Mouse (Mus musculus) myocyte (in vitro differentiated cells): ENCODE results near the gene Cd164.

Source experiments
- CEBPB ChIP-seq: IDR thresholded peaks from 2 replicates; pipeline ENCODE4 v1.6.1; 2011; ENCODE audit warnings: mild to moderate bottlenecking, moderate library complexity; ENCODE audit not compliant: poor library complexity, insufficient read depth, severe bottlenecking
- E2F4 ChIP-seq: IDR thresholded peaks from one replicate; pipeline ENCODE4 v1.6.1; 2011; ENCODE audit warnings: mild to moderate bottlenecking, control low read depth, moderate library complexity; ENCODE audit not compliant: insufficient read depth
- MAX ChIP-seq: IDR thresholded peaks from one replicate; pipeline ENCODE4 v1.6.1; 2011; ENCODE audit warnings: low read depth, mild to moderate bottlenecking, control low read depth
- MYOD1 ChIP-seq, 3 experiments: IDR thresholded peaks; one replicate each; pipeline ENCODE4 v1.6.1; 2011; ENCODE audit warnings: control low read depth in 2 of 3, low read depth in 2 of 3, mild to moderate bottlenecking in 2 of 3, moderate library complexity in 1 of 3; ENCODE audit not compliant: insufficient read length in 2 of 3, control insufficient read depth in 1 of 3
- MYOG ChIP-seq, 3 experiments: IDR thresholded peaks; one replicate each; pipeline ENCODE4 v1.6.1; 2011; ENCODE audit warnings: control low read depth in 2 of 3, low read depth in 2 of 3, mild to moderate bottlenecking in 2 of 3; ENCODE audit not compliant: insufficient read length in 2 of 3, control insufficient read depth in 1 of 3, insufficient read depth in 1 of 3
- POLR2A ChIP-seq: IDR thresholded peaks from one replicate; pipeline ENCODE4 v1.6.1; 2011; ENCODE audit warnings: low read depth, mild to moderate bottlenecking, control low read depth, moderate library complexity; ENCODE audit not compliant: insufficient read length
- POLR2AphosphoS2 ChIP-seq: IDR thresholded peaks from one replicate; pipeline ENCODE4 v1.6.1; 2011; ENCODE audit warnings: low read depth, control low read depth; ENCODE audit not compliant: insufficient read length
- REST ChIP-seq: IDR thresholded peaks from one replicate; pipeline ENCODE4 v1.6.1; 2011; ENCODE audit warnings: mild to moderate bottlenecking, control low read depth, moderate library complexity; ENCODE audit not compliant: insufficient read depth, insufficient read length
- SRF ChIP-seq: IDR thresholded peaks from one replicate; pipeline ENCODE4 v1.6.1; 2011; ENCODE audit warnings: low read depth; ENCODE audit not compliant: control insufficient read depth, insufficient read length
- TCF12 ChIP-seq: IDR thresholded peaks from one replicate; pipeline ENCODE4 v1.6.1; 2011; ENCODE audit warnings: mild to moderate bottlenecking, control low read depth; ENCODE audit not compliant: poor library complexity, insufficient read depth, severe bottlenecking
- TCF3 ChIP-seq: IDR thresholded peaks from one replicate; pipeline ENCODE4 v1.6.1; 2011; ENCODE audit warnings: low read depth, control low read depth; ENCODE audit not compliant: insufficient read length
- USF1 ChIP-seq: IDR thresholded peaks from one replicate; pipeline ENCODE4 v1.6.1; 2011; ENCODE audit warnings: low read depth, mild to moderate bottlenecking, control low read depth, moderate library complexity

DNA sequence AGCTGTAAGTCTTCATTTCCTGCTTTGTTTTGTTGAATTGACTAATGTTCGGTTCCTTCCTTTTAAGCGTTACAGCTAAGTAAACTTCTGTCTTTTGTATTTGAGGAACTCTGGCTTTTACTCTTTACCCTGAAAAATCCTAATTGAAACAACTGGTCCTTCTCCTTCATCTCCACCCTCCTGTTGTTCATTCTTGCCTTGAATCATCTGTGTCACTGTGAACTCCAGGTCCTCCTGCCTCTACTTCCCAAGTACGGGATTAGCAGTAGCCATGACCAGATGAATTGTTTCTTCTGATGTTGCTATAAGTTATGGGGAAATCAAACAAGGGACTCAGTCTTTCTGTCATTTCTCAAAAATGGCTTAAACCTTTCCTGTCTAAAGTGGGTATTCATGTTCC, 4.2 kb downstream of the Cd164 start:
- TF ChIP-seq POLR2A (no peak), TCF12 (no peak), SRF (no peak), USF1 (no peak), POLR2AphosphoS2 (no peak), TCF3 (no peak), MAX (no peak), CEBPB (no peak), REST (no peak), MYOG (IDR thresholded peaks at IDR 0.05; ENCODE audit: control insufficient read depth in 1 of 3, insufficient read depth in 1 of 3, insufficient read length in 2 of 3, low read depth in 2 of 3) (no peak), MYOD1 (IDR thresholded peaks at IDR 0.05; ENCODE audit: control insufficient read depth in 1 of 3, insufficient read length in 2 of 3, low read depth in 2 of 3) (no peak), E2F4 (no peak)
